Mouse (Mus musculus): ENCODE measurements at regions not wholly inside any gene's neighbourhood (a gene's known extent, or its start where the extent isn't known, plus 50 kb on each side); places are given as distances from the start of the nearest gene placed in this dataset.

DNA sequence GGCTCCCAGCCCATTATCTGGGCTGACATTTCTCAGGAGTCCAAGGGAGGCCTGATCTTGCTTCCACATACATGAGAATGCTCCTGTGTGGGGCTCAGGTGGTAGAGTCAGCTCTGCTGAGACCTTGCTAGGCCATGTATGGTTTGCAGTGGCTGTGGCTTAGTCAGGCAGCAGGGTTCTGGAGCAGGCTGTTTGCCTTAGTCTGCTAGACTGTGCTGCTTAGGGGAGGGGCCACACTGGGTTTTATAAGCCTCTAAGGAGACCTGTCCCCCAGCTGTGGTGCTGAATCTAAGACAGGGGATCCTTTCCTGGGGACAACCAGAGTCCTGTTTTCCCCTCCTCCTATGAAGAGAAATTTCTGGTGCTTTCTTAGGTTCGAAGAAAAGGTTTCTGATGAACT, 199.4 kb upstream of the Slc30a5 start:
- Histone ChIP-seq H3K36me3 (ENCODE audit: control insufficient read depth, insufficient read depth, low read length, poor library complexity, severe bottlenecking) (no peaks in the 10 kb centered on the region), H3K27me3 (ENCODE audit: control insufficient read depth, insufficient read depth, low read length, poor library complexity, severe bottlenecking) (no peaks in the 10 kb centered on the region)
- DNase-seq (ENCODE audit: low read depth, low spot score) = no peak

DNA sequence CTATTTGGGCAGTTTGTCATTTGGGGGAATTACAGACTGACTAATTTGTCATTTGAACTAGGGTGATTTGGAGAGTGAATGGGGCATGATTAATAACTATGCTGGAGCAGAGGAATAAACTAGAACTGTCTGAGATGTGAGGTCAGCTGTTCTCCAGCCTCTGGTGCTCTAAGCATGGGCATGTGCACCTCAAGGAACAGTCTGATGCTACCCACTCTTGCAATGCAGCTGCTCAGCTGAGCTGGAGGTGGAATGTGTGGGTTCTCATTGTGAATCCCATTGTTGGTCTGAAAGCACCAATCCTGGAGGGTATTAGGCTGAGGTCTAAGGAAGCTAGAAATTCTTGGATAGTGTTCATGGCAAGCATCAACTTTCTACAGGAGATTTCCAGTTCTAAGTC, 192.8 kb upstream of the Slc30a5 start:
- Histone ChIP-seq H3K27me3 (ENCODE audit: control insufficient read depth, insufficient read depth, low read length, poor library complexity, severe bottlenecking) (no peaks in the 10 kb centered on the region), H3K36me3 (ENCODE audit: control insufficient read depth, insufficient read depth, low read length, poor library complexity, severe bottlenecking) (no peaks in the 10 kb centered on the region)
- no peak for DNase-seq (ENCODE audit: low read depth, low spot score)

DNA sequence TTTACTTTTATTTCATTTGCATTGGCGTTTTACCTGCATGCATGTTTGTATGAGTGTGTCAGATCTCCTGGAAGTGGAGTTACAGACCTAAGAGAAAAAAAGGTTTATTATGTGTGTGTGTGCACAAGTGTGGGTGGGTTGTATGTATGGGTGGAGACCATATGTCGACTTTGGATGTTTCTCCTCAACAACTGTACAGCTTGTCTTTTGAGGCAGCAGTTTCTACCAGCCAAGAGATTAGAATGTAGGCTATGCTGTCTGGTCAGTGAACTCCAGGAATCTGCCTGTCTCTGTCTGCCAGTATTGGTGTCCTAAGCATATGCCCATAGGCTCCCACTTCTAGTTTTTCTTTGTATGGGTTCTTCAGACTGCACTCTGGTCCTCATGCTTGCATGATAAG, 192.3 kb upstream of the Slc30a5 start:
- no peaks in the 10 kb centered on the region for H3K27me3 ChIP-seq (ENCODE audit: control insufficient read depth, insufficient read depth, low read length, poor library complexity, severe bottlenecking)
- no peaks in the 10 kb centered on the region for H3K36me3 ChIP-seq (ENCODE audit: control insufficient read depth, insufficient read depth, low read length, poor library complexity, severe bottlenecking)
- DNase-seq (ENCODE audit: low read depth, low spot score) = no peak

DNA sequence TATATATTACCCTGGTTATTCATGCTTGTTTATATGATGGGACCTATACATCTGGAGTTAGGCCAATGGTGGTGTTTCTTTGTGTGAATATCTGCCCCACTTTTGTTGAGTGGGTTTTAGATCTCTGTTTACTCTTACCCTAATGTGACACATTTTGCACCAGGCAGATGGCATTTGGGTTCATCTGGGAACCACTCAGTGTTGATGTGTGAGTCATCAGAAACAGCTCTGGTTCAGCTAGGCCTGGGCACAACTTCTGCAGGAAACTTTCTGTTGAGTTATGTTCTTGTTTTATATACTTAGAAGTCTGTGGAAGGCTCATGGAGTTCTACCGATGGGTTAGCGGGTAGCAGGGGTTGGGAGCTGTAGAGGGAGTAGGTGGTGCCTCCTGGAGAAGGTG, 191.7 kb upstream of the Slc30a5 start:
- no peaks in the 10 kb centered on the region for H3K36me3 ChIP-seq (ENCODE audit: control insufficient read depth, insufficient read depth, low read length, poor library complexity, severe bottlenecking)
- no peak for DNase-seq (ENCODE audit: low read depth, low spot score)
- no peaks in the 10 kb centered on the region for H3K27me3 ChIP-seq (ENCODE audit: control insufficient read depth, insufficient read depth, low read length, poor library complexity, severe bottlenecking)

DNA sequence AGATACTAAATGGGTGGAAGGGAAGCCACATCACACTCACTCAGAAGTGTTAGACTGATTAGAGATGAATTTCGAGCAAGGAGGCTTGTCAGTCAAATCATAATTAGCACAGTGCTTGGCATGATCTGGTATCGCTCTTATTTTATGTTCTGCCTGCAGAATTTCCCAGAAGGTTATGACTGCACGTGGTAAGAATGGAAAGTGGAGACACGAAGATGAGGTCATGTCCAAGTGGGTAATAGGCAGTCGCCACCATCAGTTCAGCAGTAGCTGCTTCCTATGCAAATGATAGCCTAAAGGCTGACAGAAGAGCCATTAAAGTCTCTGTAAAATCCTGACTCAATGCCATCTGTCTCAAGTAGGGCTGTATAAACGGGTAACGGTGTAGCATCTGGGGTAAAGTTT, 186.0 kb upstream of the Slc30a5 start:
- Histone ChIP-seq H3K27me3 (ENCODE audit: control insufficient read depth, insufficient read depth, low read length, poor library complexity, severe bottlenecking) (no peaks in the 10 kb centered on the region), H3K36me3 (ENCODE audit: control insufficient read depth, insufficient read depth, low read length, poor library complexity, severe bottlenecking) (no peaks in the 10 kb centered on the region)
- DNase-seq (ENCODE audit: low read depth, low spot score) = no peak

DNA sequence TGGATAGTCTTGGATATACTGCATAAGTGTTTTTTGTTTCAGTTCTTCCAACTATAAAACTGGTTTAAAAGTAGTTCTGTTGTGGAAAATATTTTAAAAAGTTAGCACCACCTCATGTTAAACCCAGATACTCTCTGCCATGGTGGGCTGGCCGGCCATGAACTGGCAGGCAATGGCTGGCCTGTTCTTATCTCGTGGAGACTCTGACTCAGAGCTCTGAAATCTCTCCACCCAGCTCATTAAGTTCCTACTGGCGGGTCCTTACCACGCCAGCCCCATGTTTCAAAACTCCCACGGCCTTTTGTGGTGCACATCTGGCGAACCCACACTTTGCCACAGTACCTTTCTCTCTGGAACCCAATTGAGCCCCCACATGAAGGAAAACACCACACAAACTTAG, 183.8 kb upstream of the Slc30a5 start:
- H3K27me3 ChIP-seq (ENCODE audit: control insufficient read depth, insufficient read depth, low read length, poor library complexity, severe bottlenecking) = no peaks in the 10 kb centered on the region
- no peak for DNase-seq (ENCODE audit: low read depth, low spot score)

DNA sequence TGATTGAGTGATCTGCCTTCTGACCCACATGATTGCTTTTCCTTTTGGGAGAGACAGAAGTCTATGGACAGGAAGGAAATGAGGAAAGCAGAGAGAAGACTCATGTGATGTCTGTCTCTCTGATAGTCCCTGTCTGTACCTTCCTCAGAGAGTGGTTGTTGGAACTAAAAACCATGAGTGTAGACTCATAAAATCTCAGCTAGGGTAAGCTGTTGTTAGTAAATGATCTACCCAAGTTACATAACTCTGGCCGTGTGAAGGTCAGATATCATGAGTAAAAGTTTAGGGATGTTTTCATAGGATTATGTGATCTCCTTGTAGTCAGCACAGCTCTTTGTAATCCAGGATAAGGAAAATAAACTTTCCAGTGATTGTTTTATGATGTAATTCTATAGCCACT, 183.0 kb upstream of the Slc30a5 start:
- H3K36me3 ChIP-seq (ENCODE audit: control insufficient read depth, insufficient read depth, low read length, poor library complexity, severe bottlenecking) = no peaks in the 10 kb centered on the region
- no peaks in the 10 kb centered on the region for H3K27me3 ChIP-seq (ENCODE audit: control insufficient read depth, insufficient read depth, low read length, poor library complexity, severe bottlenecking)
- DNase-seq (ENCODE audit: low read depth, low spot score) = no peak

More for the DNA sequence above, 183.8 kb upstream of the Slc30a5 start:
- H3K36me3 ChIP-seq (ENCODE audit: control insufficient read depth, insufficient read depth, low read length, poor library complexity, severe bottlenecking) = no peaks in the 10 kb centered on the region

DNA sequence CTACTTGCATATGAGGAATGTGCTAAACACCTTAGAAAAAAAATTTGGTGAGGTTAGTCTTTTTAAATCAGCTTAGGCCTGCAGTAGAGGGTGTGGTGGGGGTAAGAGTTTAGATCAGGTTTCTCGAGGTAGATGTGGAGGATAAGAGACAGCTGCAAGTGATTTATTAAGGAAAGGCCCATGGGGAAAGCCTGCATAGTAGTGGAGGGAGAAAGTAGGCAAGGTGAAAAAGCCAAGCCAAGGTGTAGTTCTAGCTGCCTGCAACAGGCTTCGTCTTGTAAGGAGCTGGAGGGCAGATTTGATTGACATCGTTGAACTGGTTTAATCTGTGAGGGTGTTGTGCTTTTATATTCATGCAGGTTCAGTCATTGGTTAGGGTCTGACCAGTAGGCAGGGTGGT, 182.2 kb upstream of the Slc30a5 start:
- Histone ChIP-seq H3K27me3 (ENCODE audit: control insufficient read depth, insufficient read depth, low read length, poor library complexity, severe bottlenecking) (no peaks in the 10 kb centered on the region), H3K36me3 (ENCODE audit: control insufficient read depth, insufficient read depth, low read length, poor library complexity, severe bottlenecking) (no peaks in the 10 kb centered on the region)
- DNase-seq (ENCODE audit: low read depth, low spot score) = no peak

DNA sequence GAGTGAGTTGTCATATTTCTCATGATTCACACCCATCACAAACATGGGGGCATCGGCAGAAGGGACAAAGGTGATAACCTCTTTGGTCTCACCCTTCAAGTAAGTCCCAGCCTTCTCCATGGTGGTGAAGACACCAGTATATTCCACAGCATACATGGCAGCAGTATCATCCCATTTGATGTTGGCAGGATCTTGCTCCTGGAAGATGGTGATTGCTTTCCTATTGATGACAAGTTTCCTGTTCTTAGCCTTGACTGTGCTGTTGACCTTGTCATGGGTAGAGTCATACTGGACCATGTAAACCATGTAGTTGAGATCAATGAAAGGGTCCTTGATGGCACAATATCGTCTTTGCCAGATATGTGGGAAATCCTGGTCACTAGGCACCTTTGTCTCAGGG, 180.4 kb upstream of the Slc30a5 start:
- no peaks in the 10 kb centered on the region for H3K27me3 ChIP-seq (ENCODE audit: control insufficient read depth, insufficient read depth, low read length, poor library complexity, severe bottlenecking)
- DNase-seq (ENCODE audit: low read depth, low spot score) = no peak
- no peaks in the 10 kb centered on the region for H3K36me3 ChIP-seq (ENCODE audit: control insufficient read depth, insufficient read depth, low read length, poor library complexity, severe bottlenecking)

DNA sequence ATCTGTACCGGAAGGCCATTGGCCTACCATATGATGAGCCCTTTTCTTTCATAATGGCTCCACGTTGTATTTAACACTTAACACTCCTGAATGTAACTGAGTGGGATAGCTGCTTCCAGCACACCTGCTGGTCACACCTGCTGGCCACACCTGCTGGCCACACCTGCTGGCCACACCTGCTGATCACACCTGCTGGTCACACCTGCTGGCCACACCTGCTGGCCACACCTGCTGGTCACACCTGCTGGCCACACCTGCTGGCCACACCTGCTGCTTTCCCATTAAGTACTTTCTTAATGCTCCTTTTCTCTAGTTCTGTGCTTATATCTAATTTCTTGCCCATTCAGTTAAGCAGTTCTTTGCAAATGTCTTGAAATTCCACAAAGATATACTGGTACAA, 157.4 kb upstream of the Slc30a5 start:
- Histone ChIP-seq H3K36me3 (ENCODE audit: control insufficient read depth, insufficient read depth, low read length, poor library complexity, severe bottlenecking) (no peaks in the 10 kb centered on the region), H3K27me3 (ENCODE audit: control insufficient read depth, insufficient read depth, low read length, poor library complexity, severe bottlenecking) (no peaks in the 10 kb centered on the region)
- no peak for DNase-seq (ENCODE audit: low read depth, low spot score)

DNA sequence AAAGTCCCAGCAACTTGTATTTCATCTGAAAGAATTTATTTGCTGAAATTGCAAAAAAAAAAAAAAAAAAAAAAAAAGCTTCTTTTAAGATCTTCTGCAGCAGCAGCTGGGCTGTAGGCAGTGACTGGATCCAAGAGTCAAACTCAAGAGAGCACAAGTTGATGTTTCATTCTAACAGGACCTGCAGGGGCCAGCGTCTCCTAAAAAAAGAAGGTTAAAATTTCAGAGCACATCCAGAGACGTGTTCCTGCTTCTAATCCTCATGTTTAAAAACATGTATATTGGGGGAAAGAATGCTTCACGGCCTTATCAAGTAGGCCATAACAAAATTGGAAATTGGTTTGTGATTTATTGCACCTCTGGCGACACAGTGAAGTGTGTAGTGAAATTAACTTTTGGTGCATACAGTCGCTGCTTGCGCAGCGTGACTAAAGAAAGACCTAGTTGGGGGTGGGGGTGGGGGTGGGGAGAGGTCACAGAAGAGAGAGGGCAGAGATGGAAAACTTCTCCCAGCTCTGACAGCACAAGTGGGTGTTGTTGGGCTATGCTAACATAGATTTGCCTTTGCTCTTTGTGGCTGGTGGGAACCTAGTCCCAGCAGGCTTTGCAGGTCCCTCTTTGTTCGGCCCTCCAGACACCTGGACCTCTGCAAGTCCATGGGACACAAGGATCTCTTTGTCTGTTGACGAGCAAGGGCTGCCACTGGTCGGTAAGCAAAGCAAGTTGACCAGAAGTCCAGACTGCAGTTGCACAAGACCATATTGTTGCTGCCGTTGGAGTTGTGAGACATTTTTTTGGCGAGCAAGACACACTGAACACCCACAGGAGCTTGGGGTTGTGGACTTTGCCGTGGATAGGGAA, 155.7 kb upstream of the Slc30a5 start:
- no peak for DNase-seq (ENCODE audit: low read depth, low spot score)
- Histone ChIP-seq H3K27me3 (ENCODE audit: control insufficient read depth, insufficient read depth, low read length, poor library complexity, severe bottlenecking) (no peaks in the 10 kb centered on the region), H3K36me3 (ENCODE audit: control insufficient read depth, insufficient read depth, low read length, poor library complexity, severe bottlenecking) (no peaks in the 10 kb centered on the region)

DNA sequence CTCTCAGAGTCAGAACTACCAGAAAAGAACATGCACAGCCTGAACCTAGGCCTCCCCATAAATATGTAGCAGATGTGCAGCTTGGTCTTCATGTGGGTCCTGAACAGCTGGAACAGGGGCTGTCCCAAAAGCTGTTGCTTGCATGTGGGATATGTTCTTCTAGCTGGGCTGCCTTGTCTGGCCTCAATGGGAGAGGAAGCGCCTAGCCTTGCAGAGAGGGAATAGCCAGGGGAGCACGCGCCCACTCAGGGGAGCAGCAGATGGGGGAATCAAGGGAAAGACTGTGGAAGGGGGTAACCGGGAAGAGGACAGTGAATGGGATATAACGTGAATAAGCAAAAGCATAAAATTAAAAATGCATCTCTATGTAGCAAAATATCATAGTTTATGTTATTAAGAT, 154.9 kb upstream of the Slc30a5 start:
- no peak for DNase-seq (ENCODE audit: low read depth, low spot score)
- no peaks in the 10 kb centered on the region for H3K27me3 ChIP-seq (ENCODE audit: control insufficient read depth, insufficient read depth, low read length, poor library complexity, severe bottlenecking)
- H3K36me3 ChIP-seq (ENCODE audit: control insufficient read depth, insufficient read depth, low read length, poor library complexity, severe bottlenecking) = no peaks in the 10 kb centered on the region

DNA sequence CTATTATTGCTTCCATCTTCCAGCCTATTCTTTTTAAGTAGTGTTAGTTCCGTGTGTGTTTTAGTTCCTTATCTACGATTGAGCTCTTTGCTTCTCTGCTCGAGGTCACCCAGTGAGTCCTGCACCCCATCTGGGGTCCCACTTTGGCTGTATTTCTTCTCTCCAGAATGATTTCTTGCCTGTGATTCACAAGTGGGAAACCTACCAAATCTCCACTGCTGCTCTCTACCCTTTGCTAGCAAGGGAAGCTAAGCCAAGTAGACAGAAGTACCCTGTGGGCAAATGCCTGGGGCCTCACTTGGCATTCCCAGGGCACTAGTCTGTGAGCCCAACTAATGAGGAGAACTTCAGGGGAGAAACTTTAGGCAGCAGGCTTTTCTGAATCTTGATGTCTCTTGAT, 142.5 kb upstream of the Slc30a5 start:
- no peaks in the 10 kb centered on the region for H3K36me3 ChIP-seq (ENCODE audit: control insufficient read depth, insufficient read depth, low read length, poor library complexity, severe bottlenecking)
- DNase-seq (ENCODE audit: low read depth, low spot score) = no peak
- H3K27me3 ChIP-seq (ENCODE audit: control insufficient read depth, insufficient read depth, low read length, poor library complexity, severe bottlenecking) = no peaks in the 10 kb centered on the region

DNA sequence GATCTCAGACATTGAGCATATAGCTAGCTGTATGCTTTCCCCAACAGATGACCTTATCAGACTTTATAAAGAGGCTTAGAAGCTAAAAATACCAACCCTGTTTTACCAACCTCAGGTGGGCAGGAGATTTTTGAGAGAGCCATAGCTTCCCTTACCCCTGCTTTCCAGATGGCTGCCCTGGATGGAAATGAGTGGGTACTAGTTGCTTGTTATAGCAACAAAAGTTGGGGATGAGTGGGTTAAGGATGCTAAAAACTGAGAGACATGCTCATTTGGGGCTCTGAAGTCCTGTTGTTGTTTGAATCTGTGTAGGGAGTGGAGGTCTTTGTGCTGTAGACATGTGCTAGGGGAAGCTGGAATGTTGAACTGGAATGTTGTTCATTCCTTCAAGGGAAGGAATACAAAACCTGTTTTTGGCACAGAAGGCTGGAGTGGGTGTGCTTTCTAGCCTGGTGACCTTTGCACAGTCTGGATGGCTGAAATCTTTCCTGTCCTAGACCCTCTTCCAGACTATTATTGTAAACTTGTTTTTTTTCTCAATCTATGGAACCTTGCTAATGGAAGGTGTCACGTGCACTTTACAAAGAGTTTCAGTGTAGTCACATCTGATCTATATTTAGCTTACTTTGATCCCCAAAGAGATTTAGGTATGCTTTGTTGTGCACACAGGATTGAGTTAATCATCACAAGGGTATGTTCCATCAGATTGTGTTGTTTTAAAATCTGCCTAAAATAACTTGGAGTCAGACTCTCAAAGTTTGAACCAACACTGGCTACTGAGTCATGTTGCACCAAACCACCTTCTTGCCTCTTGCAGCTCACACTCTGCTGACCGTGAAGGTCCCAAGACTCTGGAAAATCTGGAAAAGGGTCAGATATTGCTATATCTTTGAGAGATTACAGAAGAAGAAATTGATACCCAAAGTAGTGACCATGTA, 138.1 kb upstream of the Slc30a5 start:
- DNase-seq (ENCODE audit: low read depth, low spot score) = no peak
- no peaks in the 10 kb centered on the region for H3K27me3 ChIP-seq (ENCODE audit: control insufficient read depth, insufficient read depth, low read length, poor library complexity, severe bottlenecking)
- no peaks in the 10 kb centered on the region for H3K36me3 ChIP-seq (ENCODE audit: control insufficient read depth, insufficient read depth, low read length, poor library complexity, severe bottlenecking)

DNA sequence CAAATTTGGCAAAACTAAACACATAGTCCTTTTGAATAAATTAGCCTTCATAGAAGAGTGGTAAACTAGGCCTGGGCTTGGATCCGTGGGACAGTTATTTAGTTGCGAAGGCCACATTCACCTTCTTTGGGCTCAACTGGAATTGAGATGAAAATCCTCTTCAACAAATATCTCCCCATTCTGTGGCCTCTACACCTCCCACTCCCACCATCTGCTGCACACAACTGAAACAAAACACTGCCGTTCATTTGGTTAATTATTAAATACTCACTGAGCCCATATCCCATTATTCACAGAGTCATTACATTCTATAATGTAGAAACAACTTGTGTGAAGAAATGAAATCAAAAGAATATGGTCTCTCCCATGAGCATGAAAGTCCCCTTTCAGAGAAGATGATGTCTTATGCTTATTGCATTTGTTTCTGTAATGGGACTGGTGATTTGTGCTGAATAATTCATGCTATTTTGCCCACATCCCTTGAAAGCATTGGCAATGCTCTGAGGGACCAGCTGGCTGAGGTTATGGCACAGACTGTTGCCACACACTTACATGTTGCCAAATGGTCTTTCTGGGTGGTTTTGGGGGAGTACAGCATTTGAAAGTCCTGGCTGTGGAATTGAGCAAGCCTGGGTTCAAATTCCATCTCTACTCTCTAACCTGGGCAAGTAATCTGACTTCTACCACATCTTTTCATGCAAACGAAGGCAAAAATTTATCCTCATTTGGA, 129.7 kb upstream of the Slc30a5 start:
- Histone ChIP-seq H3K36me3 (ENCODE audit: control insufficient read depth, insufficient read depth, low read length, poor library complexity, severe bottlenecking) (no peaks in the 10 kb centered on the region), H3K27me3 (ENCODE audit: control insufficient read depth, insufficient read depth, low read length, poor library complexity, severe bottlenecking) (no peaks in the 10 kb centered on the region)
- DNase-seq (ENCODE audit: low read depth, low spot score) = no peak
